Mouse (Mus musculus) 3T3-L1 (cell line): ENCODE measurements at regions not wholly inside any gene's neighbourhood (a gene's known extent, or its start where the extent isn't known, plus 50 kb on each side); places are given as distances from the start of the nearest gene placed in this dataset.

Experiments
- DNase-seq: peaks from one replicate; pipeline ENCODE4 v3.0.0-alpha.2; 2015; ENCODE audit warnings: low read depth, low spot score

- peak; percentile 97 for DNase-seq
Observed at GRCm38 (mm10) chr2:147927792-147928670, 118.7 kb downstream of the Foxa2 start.

GRCm38 (mm10) chr2:147926861-147927260 lies 119.9 kb downstream of the Foxa2 start:
- no peak for DNase-seq

DNA sequence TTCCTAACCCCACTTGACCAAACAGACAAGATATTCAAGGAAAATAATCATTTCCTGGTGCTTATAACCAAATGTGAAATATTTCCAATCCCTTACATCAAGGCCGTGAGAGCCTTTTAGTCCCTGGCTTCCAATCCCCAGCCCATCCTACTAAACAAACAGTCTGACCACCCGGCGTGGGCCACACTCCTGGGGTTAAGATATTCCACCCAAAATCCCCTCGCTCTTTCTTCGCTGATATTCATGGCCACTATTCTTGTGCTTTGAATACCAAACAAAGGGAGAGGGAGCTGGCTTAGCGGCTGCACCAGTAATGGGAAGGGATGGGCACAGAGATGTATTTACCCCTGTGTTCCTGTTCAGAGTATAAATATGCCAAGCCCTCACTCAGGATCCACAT lies 139.4 kb downstream of the Foxa2 start:
- DNase-seq: no peak

- no peak for DNase-seq
Observed at GRCm38 (mm10) chr2:147905759-147906740, 140.7 kb downstream of the Foxa2 start.

- no peak for DNase-seq
Observed at GRCm38 (mm10) chr2:147905118-147905517, 141.7 kb downstream of the Foxa2 start.

GRCm38 (mm10) chr2:147899236-147899635 lies 147.5 kb downstream of the Foxa2 start:
- no peak for DNase-seq

DNA sequence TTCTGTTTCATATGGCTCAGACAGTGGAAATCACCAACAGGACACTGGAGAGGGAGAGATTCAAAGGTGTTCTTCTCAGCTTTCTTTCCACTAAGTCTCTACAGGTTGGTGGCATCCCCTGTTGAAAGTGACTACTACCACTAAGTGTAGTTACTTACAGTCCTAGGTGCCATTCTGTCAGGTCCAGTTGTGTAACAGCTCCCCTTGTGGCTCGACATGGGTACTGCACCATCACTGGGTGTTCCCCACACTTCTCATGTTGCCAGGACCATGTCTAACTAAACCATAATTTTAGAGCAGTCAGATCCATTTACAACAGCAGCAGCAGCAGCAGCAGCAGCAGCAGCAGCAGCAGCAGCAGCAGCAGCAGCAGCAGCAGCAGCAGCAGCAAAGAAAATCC lies 151.1 kb downstream of the Foxa2 start:
- DNase-seq: peak; percentile 71

DNA sequence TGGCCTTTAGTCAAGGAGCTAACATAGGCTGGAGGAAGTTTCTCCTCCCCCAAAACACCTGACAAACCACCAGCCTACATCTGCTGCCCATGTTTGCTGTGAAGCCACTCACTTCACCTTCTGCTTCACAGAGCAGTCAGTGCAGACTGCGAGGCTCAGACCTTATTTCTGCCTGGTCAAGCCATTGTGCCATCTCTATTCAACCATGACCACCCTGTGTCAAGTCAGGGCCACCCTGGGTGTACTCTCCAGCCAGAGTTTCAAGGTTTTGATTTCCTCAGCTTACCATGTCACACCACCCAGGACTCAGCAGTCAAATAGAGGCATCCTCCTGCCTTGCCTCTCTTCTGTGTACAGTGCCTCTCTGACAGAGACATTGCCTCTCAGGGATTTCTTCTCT lies 152.6 kb downstream of the Foxa2 start:
- no peak for DNase-seq

GRCm38 (mm10) chr2:147886191-147886590 lies 160.6 kb downstream of the Foxa2 start:
- DNase-seq: peak; percentile 35

GRCm38 (mm10) chr2:147877907-147878306 lies 168.9 kb downstream of the Foxa2 start:
- no peak for DNase-seq

DNA sequence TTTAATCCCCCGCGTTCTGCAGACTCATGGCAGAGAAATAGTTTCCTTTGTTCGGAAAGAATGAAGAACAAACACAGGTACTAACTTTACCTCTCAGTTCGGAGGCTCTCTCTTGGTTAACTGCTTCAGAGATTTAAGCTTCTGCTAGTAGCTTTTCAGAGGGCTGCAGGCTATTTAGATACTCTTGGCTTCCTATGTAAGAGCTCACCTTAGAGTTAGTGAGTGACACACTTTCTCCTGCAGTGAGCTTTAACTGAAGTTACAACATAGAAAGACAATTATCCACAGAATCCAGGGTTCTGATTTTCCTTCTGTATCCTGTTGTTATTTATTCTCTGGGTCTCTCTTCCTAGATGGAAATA lies 169.2 kb downstream of the Foxa2 start:
- no peak for DNase-seq

- DNase-seq: no peak
Observed at GRCm38 (mm10) chr2:147876708-147877542, 169.8 kb downstream of the Foxa2 start.

- DNase-seq: no peak
Observed at GRCm38 (mm10) chr2:147872972-147873371, 173.8 kb downstream of the Foxa2 start.

- DNase-seq: peak; percentile 75
Observed at GRCm38 (mm10) chr2:147851186-147851802, 195.5 kb downstream of the Foxa2 start.

DNA sequence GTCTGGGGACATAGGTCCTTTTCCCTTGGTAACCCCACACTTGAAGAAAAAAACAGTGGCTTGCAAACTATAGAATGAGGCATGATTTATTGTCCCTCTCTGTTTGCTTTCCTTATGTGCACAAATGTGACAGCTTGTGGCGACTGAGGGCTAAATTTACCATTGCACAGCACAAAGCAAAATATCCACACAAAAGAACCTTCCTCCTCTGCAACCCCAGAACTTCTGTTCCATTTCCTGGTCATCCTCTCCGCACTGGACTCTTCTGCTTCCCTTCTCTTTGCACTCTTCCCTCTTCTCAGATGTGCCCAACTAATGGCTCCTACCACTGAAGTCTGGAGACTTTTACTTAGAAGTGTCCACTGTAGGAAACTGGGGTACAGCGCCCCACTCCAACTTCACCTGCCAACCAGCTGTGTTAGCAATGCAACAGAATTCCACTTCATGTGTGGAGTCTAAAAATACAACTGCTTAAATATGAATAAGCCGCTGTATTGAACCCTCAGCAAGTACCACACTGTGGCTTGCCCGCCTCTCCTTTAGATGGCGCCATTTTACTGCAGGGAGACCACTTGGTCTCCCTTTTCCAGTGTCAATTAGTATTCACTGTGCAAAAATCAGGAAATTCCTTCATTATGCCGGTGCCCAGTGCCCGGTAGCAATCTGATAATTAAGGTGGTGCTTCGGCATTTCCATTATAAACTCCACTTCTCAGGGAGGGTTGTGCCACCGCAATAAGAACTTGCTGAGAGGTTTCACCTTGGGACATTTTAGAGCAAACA lies 199.6 kb downstream of the Foxa2 start:
- DNase-seq: peak; percentile 33

GRCm38 (mm10) chr2:147845256-147845655 lies 201.5 kb downstream of the Foxa2 start:
- no peak for DNase-seq

DNA sequence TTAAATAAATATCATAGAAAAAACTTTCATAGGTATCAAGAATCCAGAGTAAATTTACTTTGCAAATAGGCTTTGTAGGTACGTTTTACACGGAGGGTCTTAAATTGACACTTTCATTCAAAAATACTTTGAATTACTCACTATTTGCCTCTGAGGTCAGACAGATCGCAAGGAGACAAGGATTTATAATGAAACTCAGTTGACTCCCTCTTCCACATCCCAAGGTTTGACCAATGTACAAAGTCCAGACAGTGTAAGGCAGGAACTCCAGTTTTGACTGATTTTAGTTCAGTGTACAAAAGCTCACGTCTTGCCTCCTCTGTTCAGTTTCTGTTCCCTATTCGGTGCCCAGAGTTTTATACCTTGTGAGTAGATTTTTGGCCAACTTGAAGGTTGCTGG lies 205.8 kb downstream of the Foxa2 start:
- DNase-seq: no peak

- DNase-seq: no peak
Observed at GRCm38 (mm10) chr2:147838613-147839012, 208.2 kb downstream of the Foxa2 start.

DNA sequence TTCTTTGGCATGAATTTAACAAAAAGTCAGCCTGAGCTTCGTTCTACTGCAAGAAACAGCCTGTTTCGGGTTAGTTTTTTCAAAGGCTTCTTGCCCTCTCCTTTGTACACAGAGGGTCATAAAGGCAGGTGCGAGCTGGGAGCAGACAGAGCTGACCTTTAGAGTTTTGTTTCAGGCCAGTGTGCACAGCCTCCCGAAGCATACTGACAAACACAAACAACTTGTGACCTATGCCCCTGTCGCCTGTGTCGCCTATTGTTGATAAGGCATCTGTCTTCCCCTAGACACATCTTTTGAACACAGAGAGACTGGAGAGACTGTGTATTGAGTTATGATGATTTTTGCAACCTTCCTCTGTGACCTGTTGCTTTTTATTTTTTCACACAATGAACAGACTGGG lies 216.2 kb downstream of the Foxa2 start:
- no peak for DNase-seq

- DNase-seq: no peak
Observed at GRCm38 (mm10) chr2:147816951-147817350, 229.8 kb downstream of the Foxa2 start.
